Mouse (Mus musculus) myocyte (in vitro differentiated cells): Measurements from ENCODE around the gene 4930579F01Rik.

ENCODE experiments used
- CEBPB ChIP-seq: IDR thresholded peaks from 2 replicates; pipeline ENCODE4 v1.6.1; 2011; ENCODE audit warnings: mild to moderate bottlenecking, moderate library complexity; ENCODE audit not compliant: poor library complexity, insufficient read depth, severe bottlenecking
- MAX ChIP-seq: IDR thresholded peaks from one replicate; pipeline ENCODE4 v1.6.1; 2011; ENCODE audit warnings: low read depth, mild to moderate bottlenecking, control low read depth
- MYOD1 ChIP-seq, 3 experiments: IDR thresholded peaks; one replicate each; pipeline ENCODE4 v1.6.1; 2011; ENCODE audit warnings: control low read depth in 2 of 3, low read depth in 2 of 3, mild to moderate bottlenecking in 2 of 3, moderate library complexity in 1 of 3; ENCODE audit not compliant: insufficient read length in 2 of 3, control insufficient read depth in 1 of 3
- MYOG ChIP-seq, 3 experiments: IDR thresholded peaks; one replicate each; pipeline ENCODE4 v1.6.1; 2011; ENCODE audit warnings: control low read depth in 2 of 3, low read depth in 2 of 3, mild to moderate bottlenecking in 2 of 3; ENCODE audit not compliant: insufficient read length in 2 of 3, control insufficient read depth in 1 of 3, insufficient read depth in 1 of 3
- POLR2A ChIP-seq: IDR thresholded peaks from one replicate; pipeline ENCODE4 v1.6.1; 2011; ENCODE audit warnings: low read depth, mild to moderate bottlenecking, control low read depth, moderate library complexity; ENCODE audit not compliant: insufficient read length
- POLR2AphosphoS2 ChIP-seq: IDR thresholded peaks from one replicate; pipeline ENCODE4 v1.6.1; 2011; ENCODE audit warnings: low read depth, control low read depth; ENCODE audit not compliant: insufficient read length
- REST ChIP-seq: IDR thresholded peaks from one replicate; pipeline ENCODE4 v1.6.1; 2011; ENCODE audit warnings: mild to moderate bottlenecking, control low read depth, moderate library complexity; ENCODE audit not compliant: insufficient read depth, insufficient read length
- SRF ChIP-seq: IDR thresholded peaks from one replicate; pipeline ENCODE4 v1.6.1; 2011; ENCODE audit warnings: low read depth; ENCODE audit not compliant: control insufficient read depth, insufficient read length
- TCF12 ChIP-seq: IDR thresholded peaks from one replicate; pipeline ENCODE4 v1.6.1; 2011; ENCODE audit warnings: mild to moderate bottlenecking, control low read depth; ENCODE audit not compliant: poor library complexity, insufficient read depth, severe bottlenecking
- TCF3 ChIP-seq: IDR thresholded peaks from one replicate; pipeline ENCODE4 v1.6.1; 2011; ENCODE audit warnings: low read depth, control low read depth; ENCODE audit not compliant: insufficient read length
- USF1 ChIP-seq: IDR thresholded peaks from one replicate; pipeline ENCODE4 v1.6.1; 2011; ENCODE audit warnings: low read depth, mild to moderate bottlenecking, control low read depth, moderate library complexity

- TF ChIP-seq TCF12 = no peak
- TF ChIP-seq REST = no peak
- TF ChIP-seq POLR2A = no peak
- no peak for TF ChIP-seq USF1
- no peak for TF ChIP-seq CEBPB
- TF ChIP-seq MYOD1 (IDR thresholded peaks at IDR 0.05; ENCODE audit: control insufficient read depth in 1 of 3, insufficient read length in 2 of 3, low read depth in 2 of 3) = no peak
- no peak for TF ChIP-seq POLR2AphosphoS2
- TF ChIP-seq MYOG (IDR thresholded peaks at IDR 0.05; ENCODE audit: control insufficient read depth in 1 of 3, insufficient read depth in 1 of 3, insufficient read length in 2 of 3, low read depth in 2 of 3) = no peak
- no peak for TF ChIP-seq MAX
- TF ChIP-seq SRF = no peak
- no peak for TF ChIP-seq TCF3
Observed at GRCm38 (mm10) chr3:138198722-138199068, 5.1 kb upstream of the 4930579F01Rik start.
